ENCODE assay signal across 12 mouse cellular contexts in genomic region chr16:52439600-52439999, GRCm38 (mm10).
"Had no signal": no experiment of that assay in that cellular context is flagged by ENCODE, and none has a peak within 500 bp of the region (broad histone marks: within the 10 kb centered on the region; RNA-seq: fewer than 3 reads in every experiment).

No protein-coding gene starts in this region.

- ATAC-seq: inflammation-experienced regulatory T-cells, adult 6 months had no signal

- H3K9me3 ChIP-seq: kidney, embryonic 15.5 days; limb, embryonic 10.5 days; lung, embryonic 15.5 days; neural tube, embryonic 12.5 days had no signal

- H3K36me3 ChIP-seq: kidney, embryonic 15.5 days; limb, embryonic 10.5 days; lung, embryonic 15.5 days; neural tube, embryonic 12.5 days had no signal

- H3K27ac ChIP-seq: kidney, embryonic 15.5 days; left cerebral cortex, adult 2 months; limb, embryonic 10.5 days; neural tube, embryonic 12.5 days had no signal

- H3K4me2 ChIP-seq: kidney, embryonic 15.5 days; lung, embryonic 15.5 days; neural tube, embryonic 12.5 days had no signal

- H3K4me1 ChIP-seq: limb, embryonic 10.5 days; neural tube, embryonic 12.5 days had no signal

- H3K27me3 ChIP-seq: kidney, embryonic 15.5 days; lung, embryonic 15.5 days; neural tube, embryonic 12.5 days had no signal

- H3K9ac ChIP-seq: kidney, embryonic 15.5 days; lung, embryonic 15.5 days; neural tube, embryonic 12.5 days had no signal

- DNase-seq: kidney, adult 2 months; kidney, postnatal 25 days; lung, postnatal 36 days; midbrain, embryonic 14.5 days; spleen, adult 18-20 months; thymus, postnatal 4 days had no signal

- H3K4me3 ChIP-seq: kidney, embryonic 15.5 days; left cerebral cortex, adult 2 months; limb, embryonic 10.5 days; lung, embryonic 15.5 days; neural tube, embryonic 12.5 days had no signal
